Mouse (Mus musculus) cerebellum, adult (tissue): Measurements from ENCODE around the gene Umodl1.
A peak's percentile ranks its signal among the peaks of the same experiment; 100 is the strongest.

ENCODE experiments used
- ATAC-seq: cut with Nextera tagmentation; 2 replicates; pipeline ENCODE4 v1.9.2; 2017; ENCODE audit warnings: mild to moderate bottlenecking, moderate library complexity, mixed read lengths; ENCODE audit not compliant: insufficient number of reproducible peaks, low FRiP score, low TSS enrichment

Gene Umodl1

DNA sequence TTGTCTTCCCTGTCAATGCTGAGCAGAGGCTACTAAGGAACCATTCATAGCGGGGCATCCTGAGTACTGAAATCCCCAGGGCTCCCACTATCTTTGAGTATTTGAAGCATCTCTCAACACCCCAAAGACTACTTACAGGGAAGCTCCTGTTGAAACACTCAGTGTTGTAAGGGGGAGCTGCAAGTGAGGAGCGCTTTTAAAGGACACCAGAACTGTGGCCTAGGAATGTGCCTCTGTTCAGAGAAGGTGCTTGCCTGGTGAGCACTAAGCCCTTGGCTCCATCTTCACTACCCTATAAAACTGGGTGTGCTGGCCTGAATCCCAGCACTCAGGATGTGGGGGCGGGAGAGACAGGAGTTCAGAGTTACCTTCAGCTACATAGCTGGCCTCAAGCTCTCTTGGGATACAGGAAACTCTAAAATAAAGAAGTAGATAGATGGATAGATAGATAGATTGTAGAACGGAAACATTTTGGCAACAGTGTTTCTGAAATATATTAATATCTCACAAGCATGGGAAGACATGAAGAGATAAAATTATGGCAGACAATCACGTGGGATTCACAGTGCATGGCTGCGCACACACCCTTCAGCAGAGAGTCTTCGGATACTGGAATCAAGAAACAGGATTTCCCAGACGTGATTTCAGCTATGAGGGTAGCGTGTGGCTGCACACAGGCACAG is 80.4 kb downstream of the Umodl1 start:
- ATAC-seq, result no peak

DNA sequence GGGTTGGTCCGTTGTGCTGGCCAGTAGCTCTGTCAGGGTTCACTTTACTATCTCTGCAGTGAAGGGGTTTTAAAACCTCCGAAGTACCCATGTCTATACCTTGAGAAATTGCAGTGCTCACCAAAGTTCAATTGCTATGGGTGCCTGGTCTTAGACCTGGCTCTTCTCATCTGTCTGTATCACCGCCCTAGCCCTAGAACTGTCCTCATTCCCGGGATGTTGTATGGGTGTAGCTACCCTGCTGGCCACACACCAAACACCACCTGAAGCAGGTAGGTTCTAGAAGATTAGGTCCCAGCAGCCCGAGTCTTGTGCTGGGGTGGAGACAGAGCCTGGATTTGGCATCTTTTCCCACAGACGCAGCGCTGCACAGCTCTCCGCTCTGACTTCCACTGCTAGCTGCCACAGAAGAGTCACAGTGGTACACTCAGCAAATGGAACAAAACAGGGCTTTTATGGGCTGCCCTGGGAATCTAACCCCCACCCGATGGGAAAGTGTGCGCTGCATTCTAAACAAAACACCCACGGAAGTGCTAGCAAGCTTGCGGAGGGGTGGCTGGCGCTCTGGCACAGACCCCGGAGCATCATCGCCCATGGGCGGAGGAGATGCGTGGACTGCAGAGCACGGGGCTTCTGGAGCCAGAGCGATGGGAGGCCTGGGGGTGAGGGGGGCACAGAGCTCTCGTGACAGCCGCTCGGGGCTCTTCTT is 81.9 kb downstream of the Umodl1 start:
- ATAC-seq, result no peak

DNA sequence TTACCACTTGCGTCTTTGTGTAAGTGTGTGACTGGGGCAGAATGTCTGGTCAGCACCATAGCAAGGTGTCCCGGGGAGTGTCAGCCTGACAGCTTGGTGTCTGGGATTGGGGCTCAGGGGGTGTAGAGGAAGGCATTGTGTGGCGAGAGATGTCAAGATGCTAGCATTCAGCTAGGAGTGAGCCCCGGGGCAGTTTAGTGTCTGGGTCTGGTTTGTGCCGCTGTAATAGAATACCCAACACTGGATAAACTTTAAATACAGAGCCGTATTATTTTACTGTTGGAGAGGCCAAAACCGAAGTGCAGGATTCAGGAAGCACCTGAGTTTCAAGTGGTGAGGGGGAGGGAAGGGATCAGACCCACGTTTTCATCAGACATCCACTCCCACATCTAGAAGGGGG is 82.9 kb downstream of the Umodl1 start:
- no peak for ATAC-seq

DNA sequence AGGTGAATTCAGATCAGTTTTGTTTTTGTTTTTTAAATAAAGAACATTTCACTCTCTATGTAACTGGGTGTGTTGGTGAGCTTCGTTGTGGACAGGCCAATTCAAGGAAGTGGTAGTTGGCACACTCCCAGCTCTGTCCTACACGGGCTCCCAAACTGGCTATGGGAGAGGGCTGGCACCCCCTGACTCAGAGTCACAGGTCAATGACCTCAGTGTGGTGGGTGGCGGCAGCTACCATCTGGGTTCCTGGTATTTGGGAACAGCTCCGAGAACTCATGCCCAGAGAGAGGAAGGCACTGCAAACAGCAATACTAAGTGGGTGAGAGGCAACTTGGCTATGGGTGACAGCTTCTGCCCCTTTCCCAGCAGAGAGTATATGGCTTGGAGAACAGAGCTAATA is 83.9 kb downstream of the Umodl1 start:
- no peak for ATAC-seq

DNA sequence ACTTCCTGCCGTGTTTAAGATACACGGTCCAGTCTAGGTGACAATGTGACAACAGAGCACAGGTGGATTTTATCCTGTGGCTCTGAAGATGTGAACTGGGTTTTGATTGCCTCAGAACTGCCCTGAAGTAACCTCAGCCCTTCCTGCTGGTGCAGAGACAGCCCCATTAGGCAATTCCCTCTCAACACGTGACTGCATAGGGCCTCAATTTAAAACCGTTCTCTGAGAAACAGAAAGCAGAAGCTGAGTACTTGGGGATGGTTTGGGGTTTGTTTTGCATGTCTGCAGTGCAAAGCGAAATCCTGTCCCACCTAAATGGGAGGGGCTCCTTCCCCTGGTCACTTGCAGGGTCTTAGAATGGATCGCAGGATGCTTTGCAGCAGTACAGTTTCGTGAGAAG is 85.2 kb downstream of the Umodl1 start:
- no peak for ATAC-seq

DNA sequence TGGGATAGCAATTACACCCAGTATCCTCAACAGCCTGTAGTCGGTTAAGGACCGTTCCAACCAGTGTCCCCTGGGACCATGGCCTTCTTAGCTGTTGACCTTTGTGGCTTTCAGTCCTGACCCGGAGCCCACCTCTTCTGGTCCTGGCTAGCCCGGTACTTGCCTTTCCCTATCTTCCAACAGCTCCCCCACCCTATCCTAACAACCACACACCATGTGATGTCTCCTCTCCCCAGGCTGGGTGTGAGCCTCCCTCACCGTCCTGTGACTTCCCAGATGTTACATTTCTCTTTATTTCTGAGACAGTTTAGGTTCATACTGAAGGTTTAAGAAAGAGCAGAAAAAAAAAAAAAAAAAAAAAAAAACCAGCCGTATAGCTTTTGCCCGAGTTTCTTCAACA is 86.0 kb downstream of the Umodl1 start:
- no peak for ATAC-seq

DNA sequence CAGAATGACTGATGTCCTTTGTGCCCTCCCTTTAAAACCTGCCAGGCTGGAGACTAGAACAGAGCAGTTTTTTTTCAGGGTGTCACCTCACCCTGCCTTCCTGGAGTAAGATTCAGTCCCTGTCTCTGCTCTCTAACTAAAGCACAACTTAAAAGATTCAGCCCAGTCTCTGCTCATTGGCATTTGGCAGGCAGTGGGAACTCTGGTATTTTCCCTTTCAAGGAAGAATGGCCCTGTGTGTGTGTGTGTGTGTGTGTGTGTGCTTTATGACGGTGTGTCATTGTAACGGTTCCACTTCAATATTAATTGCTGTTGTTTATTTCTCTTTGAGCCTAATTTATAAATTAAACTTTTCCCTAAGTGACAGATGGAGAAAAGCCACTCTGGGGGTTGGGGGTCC is 88.3 kb downstream of the Umodl1 start:
- no peak for ATAC-seq

DNA sequence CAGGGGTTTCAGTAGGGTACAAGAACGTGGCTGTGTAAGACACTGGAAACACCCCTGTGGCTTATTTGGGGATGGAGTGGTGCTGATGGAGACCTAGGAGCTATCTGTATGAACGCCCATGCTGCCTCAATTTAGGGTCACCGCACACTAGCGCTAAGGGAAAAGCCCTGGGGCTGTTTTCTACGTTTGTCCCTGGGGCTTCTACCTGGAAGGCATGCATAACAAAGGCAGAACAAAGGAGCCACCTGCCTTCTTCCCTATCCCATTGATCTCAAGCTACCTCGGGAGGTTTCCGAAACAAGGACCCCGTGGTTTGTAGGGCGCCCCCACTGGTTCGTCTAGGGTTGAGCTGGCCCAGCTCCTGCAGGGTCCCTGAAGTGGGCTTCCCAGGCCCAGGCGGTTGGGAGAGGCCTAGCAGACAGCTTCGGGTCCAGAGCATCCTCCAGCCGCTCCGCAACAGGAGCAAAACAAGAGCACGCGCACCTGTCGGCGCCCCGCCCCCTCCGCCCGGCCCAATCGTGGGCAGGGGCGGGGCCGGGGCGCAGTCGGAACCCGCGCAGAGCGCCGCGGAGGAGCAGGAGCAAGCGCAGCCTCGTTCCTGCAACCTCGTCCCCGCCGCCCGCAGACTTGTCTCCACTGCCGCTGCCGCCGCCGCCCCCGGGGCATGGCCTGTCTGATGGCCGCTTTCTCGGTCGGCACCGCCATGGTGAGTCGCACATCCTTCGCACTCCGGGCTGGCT is 102.9 kb downstream of the Umodl1 start, which contains the start of gene Abcg1:
Gene Abcg1 (plus strand): TSS at position 525 of the 740 bp plus-strand sequence.
- peak; percentile 64 for ATAC-seq

DNA sequence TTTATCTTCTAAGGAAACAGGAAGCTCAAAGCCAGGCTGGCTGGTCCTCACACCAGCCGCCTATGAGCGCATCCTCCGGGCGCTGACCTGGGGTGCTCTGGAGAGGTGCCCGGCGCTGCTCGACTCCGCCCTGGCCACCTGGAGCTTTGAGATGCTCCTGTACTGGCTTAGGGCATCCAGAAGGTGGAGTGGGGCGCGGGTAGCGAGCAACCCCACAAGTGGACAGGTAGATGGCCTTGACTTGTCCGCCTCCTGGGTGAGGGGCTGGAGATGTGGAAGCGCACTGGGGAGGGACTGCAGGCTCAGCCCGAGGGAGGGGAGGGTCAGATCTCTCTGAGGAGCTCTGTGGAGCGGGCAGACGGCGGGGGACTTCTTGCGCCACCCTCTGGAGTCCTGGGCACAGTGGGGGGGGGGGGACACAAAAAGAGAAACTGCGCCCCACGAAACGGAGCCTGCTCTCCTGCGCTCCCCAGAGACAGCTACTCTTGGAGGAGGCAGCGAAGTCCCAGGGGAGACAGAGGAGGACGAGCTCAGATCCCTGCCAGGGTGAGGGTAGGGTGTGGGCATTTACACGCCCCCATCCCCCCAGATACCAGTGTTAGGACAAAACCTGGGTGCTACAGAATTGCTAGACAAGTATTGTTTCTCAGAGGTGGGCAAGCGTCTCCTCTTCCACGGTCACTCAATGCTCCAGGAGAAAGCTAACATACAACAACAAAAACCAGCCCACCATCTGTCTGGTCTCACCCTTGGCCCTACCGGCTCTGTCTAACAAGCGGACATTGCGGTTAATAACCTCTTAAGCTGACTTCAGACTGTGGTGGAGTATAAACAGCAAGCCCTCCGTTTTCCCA is 103.7 kb downstream of the Umodl1 start:
- ATAC-seq, result peak; percentile 43

DNA sequence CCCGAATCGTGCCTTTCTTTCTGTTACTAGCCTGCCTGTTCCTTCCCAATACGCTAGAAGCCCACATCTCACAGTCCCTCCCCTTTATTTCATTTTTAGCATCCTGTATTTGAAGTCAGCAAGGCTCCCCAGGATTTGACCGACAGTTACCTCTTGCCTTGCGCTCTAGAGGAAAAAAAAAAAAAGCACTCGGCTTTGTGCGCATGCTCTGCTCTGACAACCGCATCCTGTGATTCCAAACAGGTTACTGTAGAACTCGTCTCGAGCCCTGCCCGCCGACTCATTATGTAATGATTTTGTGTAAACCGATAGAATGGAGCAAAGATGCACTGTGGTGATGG is 104.3 kb downstream of the Umodl1 start:
- peak; percentile 72 for ATAC-seq

DNA sequence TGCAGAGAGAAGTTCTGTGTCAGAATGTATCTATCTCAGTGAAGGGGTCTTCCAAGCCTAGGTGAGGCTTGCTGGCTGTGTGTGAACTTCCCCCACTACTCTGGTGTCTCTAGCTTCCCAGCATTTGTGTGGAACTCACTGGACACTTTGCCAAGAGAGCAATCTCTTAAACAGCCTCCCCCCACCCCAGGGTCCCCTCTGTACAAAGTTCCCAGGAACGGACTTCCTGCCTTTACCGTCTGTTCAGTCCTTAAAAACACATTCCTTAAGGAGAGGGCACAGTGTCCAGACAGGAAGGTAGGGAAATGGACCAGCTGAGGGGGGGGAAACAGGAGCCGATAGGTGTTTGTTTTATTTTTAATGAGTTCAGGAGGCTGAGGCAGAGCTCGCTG is 105.8 kb downstream of the Umodl1 start:
- no peak for ATAC-seq
